Mouse (Mus musculus): ENCODE data around the gene Alpk3. TPM values are rescaled to one million over a fixed set of nuclear protein-coding genes. Genes with fewer than 3 reads are reported as not detected.

The Alpk3 gene
- polyA plus RNA-seq, 1 experiment from 2014 or later, result 1.4 TPM

DNA sequence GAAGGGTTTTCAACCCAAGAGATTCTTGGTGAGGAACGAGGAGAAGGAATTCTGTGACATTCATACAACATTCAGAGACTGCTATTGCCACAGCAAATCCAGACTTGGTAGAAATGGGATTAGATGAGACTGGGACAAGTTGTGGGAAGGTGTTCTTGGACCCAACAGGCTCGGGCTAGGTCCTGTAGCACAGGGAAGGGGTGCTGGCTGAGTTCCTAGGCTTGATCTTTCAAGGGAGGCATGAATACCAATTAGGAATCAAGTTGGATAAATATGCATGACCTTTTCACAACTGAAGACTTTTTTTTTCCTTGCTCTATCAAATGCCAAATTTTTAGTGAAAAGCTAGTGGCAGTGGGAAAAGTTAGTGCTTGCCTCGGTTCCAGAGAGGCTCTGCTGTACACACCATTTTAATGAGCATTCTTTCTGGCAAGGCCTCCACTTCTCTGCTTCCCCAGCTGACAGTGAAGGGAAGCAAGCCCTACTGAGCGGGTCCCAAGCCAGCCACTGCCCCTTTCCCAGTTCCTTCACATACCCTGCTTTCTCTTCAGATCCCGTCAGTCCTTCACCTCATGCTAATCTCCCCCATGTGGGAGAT is 14.3 kb upstream of the Alpk3 start:
- H3K27me3 ChIP-seq (replicated peaks; ENCODE audit: control insufficient read depth, insufficient read depth, low read length), result no peaks in the 10 kb centered on the region
- H3K4me1 ChIP-seq (replicated peaks; ENCODE audit: control insufficient read depth, insufficient read depth, low read length), result no peaks in the 10 kb centered on the region
- DNase-seq (ENCODE audit: low spot score), result no peak
- H3K36me3 ChIP-seq (ENCODE audit: control insufficient read depth, insufficient read depth, low read length), result peaks cover 60% of the 10 kb centered on the region
- no peaks in the 10 kb centered on the region for H3K9me3 ChIP-seq (ENCODE audit: control insufficient read depth, low read length)
- WGBS, result 83% methylated on average over 5 of the region's 5 CpGs
- no peak overlapping the region for H3K9ac ChIP-seq (ENCODE audit: low read length)
- H3K4me3 ChIP-seq (ENCODE audit: low read depth, low read length), result no peak overlapping the region
- H3K27ac ChIP-seq (ENCODE audit: low read depth), result no peak overlapping the region
- no peak for ATAC-seq (replicated peaks; ENCODE audit: low FRiP score, low TSS enrichment, low read depth)
- no peak overlapping the region for H3K4me2 ChIP-seq (ENCODE audit: low read length)

DNA sequence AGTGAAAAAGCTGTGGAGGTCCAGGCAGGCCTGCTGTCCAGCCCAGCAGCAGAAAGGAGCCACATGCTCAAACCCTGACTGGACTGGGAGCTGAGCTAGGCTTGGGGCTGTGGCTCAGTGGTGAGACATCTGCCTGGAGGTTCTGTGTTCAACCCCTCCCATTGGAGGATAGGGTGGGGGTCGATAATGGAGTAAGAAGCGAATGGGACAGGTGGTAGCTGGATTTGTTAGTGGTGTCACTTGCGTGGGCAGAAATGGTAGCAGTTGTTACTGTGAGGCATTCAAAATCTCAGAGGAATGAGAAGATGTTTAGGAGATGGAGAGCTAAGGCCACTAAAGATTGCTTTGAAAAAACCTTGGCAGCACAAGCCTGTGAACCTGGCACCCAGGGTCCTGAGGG is 9.6 kb upstream of the Alpk3 start:
- no peaks in the 10 kb centered on the region for H3K4me1 ChIP-seq (replicated peaks; ENCODE audit: control insufficient read depth, insufficient read depth, low read length)
- H3K9ac ChIP-seq (ENCODE audit: low read length), result no peak overlapping the region
- DNase-seq (ENCODE audit: low spot score) (no peak), ATAC-seq (replicated peaks; ENCODE audit: low FRiP score, low TSS enrichment, low read depth) (no peak)
- H3K27ac ChIP-seq (ENCODE audit: low read depth), result no peak overlapping the region
- WGBS, result 84% methylated on average over 3 of the region's 3 CpGs
- H3K27me3 ChIP-seq (replicated peaks; ENCODE audit: control insufficient read depth, insufficient read depth, low read length), result no peaks in the 10 kb centered on the region
- no peak overlapping the region for H3K4me2 ChIP-seq (ENCODE audit: low read length)
- peaks cover 14% of the 10 kb centered on the region for H3K36me3 ChIP-seq (ENCODE audit: control insufficient read depth, insufficient read depth, low read length)
- no peaks in the 10 kb centered on the region for H3K9me3 ChIP-seq (ENCODE audit: control insufficient read depth, low read length)
- H3K4me3 ChIP-seq (ENCODE audit: low read depth, low read length), result no peak overlapping the region

DNA sequence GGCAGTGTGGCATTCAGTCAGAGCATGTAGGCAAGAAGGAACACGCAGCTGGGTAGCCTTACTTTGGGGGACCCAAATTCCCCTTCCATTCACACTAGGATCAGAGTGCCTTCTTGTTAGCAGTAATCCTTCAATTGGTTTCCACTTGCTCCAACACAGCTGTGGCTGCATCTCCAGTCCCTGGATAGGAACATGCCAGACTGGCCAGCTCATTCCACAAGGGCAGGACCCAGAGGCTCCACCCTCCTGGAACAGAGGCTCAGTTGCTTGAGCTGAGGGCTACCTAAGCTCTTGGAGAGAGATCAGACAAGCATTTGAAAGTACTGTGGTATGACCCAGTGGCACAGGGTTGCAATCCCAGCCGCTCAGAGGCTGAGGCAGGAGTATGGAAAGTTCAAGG is 8.9 kb upstream of the Alpk3 start:
- Histone ChIP-seq H3K36me3 (ENCODE audit: control insufficient read depth, insufficient read depth, low read length) (peaks cover 10% of the 10 kb centered on the region; the same call in 1 of the 2 replicates), H3K4me3 (ENCODE audit: low read depth, low read length) (no peak overlapping the region), H3K27ac (ENCODE audit: low read depth) (no peak overlapping the region), H3K4me2 (ENCODE audit: low read length) (no peak overlapping the region), H3K27me3 (replicated peaks; ENCODE audit: control insufficient read depth, insufficient read depth, low read length) (no peaks in the 10 kb centered on the region), H3K9me3 (ENCODE audit: control insufficient read depth, low read length) (no peaks in the 10 kb centered on the region), H3K4me1 (replicated peaks; ENCODE audit: control insufficient read depth, insufficient read depth, low read length) (no peaks in the 10 kb centered on the region), H3K9ac (ENCODE audit: low read length) (no peak overlapping the region)
- 84% methylated on average over 2 of the region's 2 CpGs for WGBS
- ATAC-seq (replicated peaks; ENCODE audit: low FRiP score, low TSS enrichment, low read depth), result no peak
- DNase-seq (ENCODE audit: low spot score), result no peak

DNA sequence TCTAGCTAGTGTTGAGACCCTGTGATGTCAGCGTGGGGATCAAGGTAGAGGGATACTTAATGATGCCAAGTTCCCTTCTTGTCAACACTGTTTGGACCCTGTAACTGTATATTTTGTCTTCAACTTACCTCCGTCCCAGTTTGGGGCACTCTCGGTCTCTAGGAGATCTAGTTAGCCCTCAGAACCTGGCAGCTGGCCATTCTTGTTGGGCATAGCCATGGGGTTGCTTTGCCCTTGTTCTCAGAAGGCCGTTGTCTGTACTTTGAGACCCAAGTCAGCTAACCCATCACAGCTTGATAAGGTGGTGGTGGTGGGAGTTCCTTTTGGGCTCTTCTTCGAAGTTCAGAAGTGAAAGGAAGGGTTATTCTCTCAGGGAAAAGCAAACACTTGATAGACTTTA is 7.4 kb upstream of the Alpk3 start:
- DNase-seq (ENCODE audit: low spot score) (no peak), ATAC-seq (replicated peaks; ENCODE audit: low FRiP score, low TSS enrichment, low read depth) (no peak)
- no peaks in the 10 kb centered on the region for H3K4me1 ChIP-seq (replicated peaks; ENCODE audit: control insufficient read depth, insufficient read depth, low read length)
- 76% methylated on average over 5 of the region's 5 CpGs for WGBS
- H3K27me3 ChIP-seq (replicated peaks; ENCODE audit: control insufficient read depth, insufficient read depth, low read length), result no peaks in the 10 kb centered on the region
- H3K9me3 ChIP-seq (ENCODE audit: control insufficient read depth, low read length), result no peaks in the 10 kb centered on the region
- H3K4me3 ChIP-seq (ENCODE audit: low read depth, low read length), result no peak overlapping the region
- H3K27ac ChIP-seq (ENCODE audit: low read depth), result no peak overlapping the region
- H3K9ac ChIP-seq (ENCODE audit: low read length), result no peak overlapping the region
- no peaks in the 10 kb centered on the region for H3K36me3 ChIP-seq (ENCODE audit: control insufficient read depth, insufficient read depth, low read length)
- H3K4me2 ChIP-seq (ENCODE audit: low read length), result no peak overlapping the region

DNA sequence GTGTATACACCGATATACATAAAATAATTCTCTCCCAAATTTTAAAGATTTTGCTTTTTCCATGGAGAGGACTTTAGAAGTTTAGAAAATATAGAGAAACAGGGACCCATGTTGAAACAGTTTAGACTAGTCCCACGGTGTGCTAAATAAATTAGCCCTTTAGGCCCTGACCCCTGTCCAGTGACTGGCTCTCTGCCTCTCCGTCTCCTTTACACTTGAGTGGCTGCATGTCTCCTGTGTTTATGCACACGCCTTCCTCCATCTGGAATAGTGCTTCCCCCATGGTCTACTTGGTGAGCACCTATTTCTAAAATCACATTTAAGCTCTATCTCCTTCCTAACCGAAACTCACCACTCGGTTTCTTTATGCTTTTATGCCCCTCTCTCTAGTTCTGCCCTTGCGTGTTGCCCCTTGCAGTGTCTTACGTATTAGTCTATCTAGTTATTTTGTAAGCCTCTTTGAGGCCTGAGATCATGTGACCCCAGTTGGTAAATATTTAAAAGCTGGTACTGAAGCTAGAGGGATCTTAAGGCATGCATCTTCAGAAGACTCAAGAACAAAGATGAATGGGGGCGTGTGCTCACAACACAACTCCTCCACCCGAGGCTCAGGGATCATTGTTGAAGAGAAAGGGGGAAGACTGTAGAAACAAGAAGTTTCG is 1.6 kb upstream of the Alpk3 start:
- DNase-seq (ENCODE audit: low spot score) (no peak), ATAC-seq (replicated peaks; ENCODE audit: low FRiP score, low TSS enrichment, low read depth) (no peak)
- no peak overlapping the region for H3K4me2 ChIP-seq (ENCODE audit: low read length)
- H3K36me3 ChIP-seq (ENCODE audit: control insufficient read depth, insufficient read depth, low read length), result no peaks in the 10 kb centered on the region
- no peak overlapping the region for H3K4me3 ChIP-seq (ENCODE audit: low read depth, low read length)
- no peak overlapping the region for H3K27ac ChIP-seq (ENCODE audit: low read depth)
- no peaks in the 10 kb centered on the region for H3K27me3 ChIP-seq (replicated peaks; ENCODE audit: control insufficient read depth, insufficient read depth, low read length)
- peaks cover 26% of the 10 kb centered on the region for H3K4me1 ChIP-seq (replicated peaks; ENCODE audit: control insufficient read depth, insufficient read depth, low read length)
- H3K9me3 ChIP-seq (ENCODE audit: control insufficient read depth, low read length), result no peaks in the 10 kb centered on the region
- WGBS, result 58% methylated on average over 11 of the region's 11 CpGs
- H3K9ac ChIP-seq (ENCODE audit: low read length), result no peak overlapping the region

DNA sequence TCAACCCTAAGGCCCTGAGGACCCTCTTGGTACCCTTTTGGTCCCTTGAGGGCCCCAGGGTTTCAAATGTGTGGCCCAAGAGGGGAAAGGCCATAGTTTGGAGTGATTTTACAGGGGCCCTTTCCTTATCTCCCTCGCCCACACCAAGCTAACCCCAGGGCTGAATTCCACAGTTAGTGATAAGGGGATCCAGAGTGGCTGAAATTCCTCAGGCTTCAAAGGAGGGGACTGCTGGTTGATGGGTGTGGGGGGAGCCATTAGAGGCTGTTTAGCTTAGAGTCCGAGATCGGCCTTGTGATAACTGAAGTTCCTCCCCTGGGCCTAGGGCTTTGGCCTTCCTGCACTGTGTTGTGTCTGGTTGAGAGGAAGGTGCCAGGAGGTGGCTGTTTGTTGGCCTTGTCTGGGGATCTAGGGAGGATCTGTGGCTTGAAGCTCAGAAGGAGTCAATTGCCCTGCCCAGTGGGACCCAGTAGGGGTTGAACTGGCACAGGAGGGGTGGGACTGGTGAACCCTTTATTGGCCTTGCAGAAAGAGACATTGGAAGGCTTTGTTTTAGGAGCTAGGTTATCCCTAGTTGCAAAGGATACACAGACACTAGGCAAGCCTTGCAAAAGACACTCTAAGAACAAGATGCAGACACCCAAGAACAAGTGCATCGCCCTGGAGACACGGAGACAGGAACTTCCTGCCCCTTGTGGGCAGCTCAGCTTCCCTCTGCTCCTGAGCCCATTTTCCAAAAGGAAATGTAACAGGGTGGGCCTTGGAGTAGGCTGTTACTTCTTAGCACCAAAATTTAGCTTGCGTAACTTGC is 706 bp downstream of the Alpk3 start:
- Histone ChIP-seq H3K36me3 (ENCODE audit: control insufficient read depth, insufficient read depth, low read length) (no peaks in the 10 kb centered on the region), H3K4me2 (ENCODE audit: low read length) (peak overlapping the region; percentile 20), H3K9me3 (ENCODE audit: control insufficient read depth, low read length) (no peaks in the 10 kb centered on the region), H3K27ac (ENCODE audit: low read depth) (peak overlapping the region; percentile 73), H3K27me3 (replicated peaks; ENCODE audit: control insufficient read depth, insufficient read depth, low read length) (no peaks in the 10 kb centered on the region), H3K4me1 (replicated peaks; ENCODE audit: control insufficient read depth, insufficient read depth, low read length) (peaks cover 26% of the 10 kb centered on the region), H3K4me3 (ENCODE audit: low read depth, low read length) (no peak overlapping the region; the same call in 1 of the 2 replicates), H3K9ac (ENCODE audit: low read length) (0 out of 2 replicates have a peak overlapping the region, but pooled peaks have one; percentile 8)
- peak; percentile 66 for DNase-seq (ENCODE audit: low spot score)
- WGBS, result 43% methylated on average over 6 of the region's 6 CpGs
- peak; percentile 73 for ATAC-seq (replicated peaks; ENCODE audit: low FRiP score, low TSS enrichment, low read depth)

DNA sequence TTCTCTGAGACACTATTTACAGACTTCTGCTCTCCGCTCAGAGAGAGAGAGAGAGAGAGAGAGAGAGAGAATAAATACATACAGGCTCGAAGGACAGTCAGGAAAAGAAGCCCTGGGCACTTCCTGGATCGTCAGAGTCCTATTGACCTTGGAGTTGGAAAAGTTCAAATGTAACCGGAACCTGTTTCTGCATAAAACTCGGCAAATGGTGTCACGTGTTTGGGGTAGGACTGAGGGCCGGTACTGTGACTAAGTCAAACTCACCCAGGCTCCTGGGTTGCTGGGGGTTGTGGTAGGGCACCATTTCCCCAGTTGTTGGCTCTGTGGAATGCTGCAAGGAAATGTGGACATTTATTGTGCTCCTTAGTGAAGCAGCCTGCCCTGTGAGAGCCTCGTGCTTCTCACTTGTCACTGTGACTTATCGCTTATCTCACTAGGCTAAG is 1.3 kb downstream of the Alpk3 start:
- DNase-seq (ENCODE audit: low spot score) (peak; percentile 64), ATAC-seq (replicated peaks; ENCODE audit: low FRiP score, low TSS enrichment, low read depth) (peak; percentile 53; the same call in 1 of the 2 replicates)
- H3K27ac ChIP-seq (ENCODE audit: low read depth), result peak overlapping the region; percentile 73
- no peak overlapping the region for H3K9ac ChIP-seq (ENCODE audit: low read length)
- H3K36me3 ChIP-seq (ENCODE audit: control insufficient read depth, insufficient read depth, low read length), result no peaks in the 10 kb centered on the region
- no peaks in the 10 kb centered on the region for H3K27me3 ChIP-seq (replicated peaks; ENCODE audit: control insufficient read depth, insufficient read depth, low read length)
- H3K4me1 ChIP-seq (replicated peaks; ENCODE audit: control insufficient read depth, insufficient read depth, low read length), result peaks cover 26% of the 10 kb centered on the region
- H3K4me3 ChIP-seq (ENCODE audit: low read depth, low read length), result no peak overlapping the region; the same call in 1 of the 2 replicates
- 14% methylated on average over 9 of the region's 9 CpGs for WGBS
- peak overlapping the region; percentile 12; the same call in 1 of the 2 replicates for H3K4me2 ChIP-seq (ENCODE audit: low read length)
- H3K9me3 ChIP-seq (ENCODE audit: control insufficient read depth, low read length), result no peaks in the 10 kb centered on the region

DNA sequence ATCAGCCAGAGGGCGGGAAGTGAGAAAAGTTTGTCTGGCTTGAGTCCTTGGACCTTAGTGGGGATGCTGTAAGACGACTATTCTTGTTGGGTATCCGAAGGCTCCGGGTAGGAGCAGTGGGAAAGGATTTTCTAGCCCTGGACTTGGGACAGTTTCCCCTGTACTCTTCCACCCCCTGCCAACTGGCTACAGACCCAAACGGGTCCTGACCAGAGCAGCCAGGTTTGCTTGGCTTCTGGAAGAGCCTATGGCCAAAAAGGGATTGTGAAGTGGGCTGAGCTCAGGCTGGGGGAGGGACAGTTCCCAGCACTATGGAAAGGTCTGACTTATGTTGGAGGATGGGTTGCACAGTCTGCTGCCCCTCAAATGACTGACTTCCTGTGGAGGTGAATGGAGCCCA is 2.0 kb downstream of the Alpk3 start:
- Histone ChIP-seq H3K4me3 (ENCODE audit: low read depth, low read length) (no peak overlapping the region), H3K9me3 (ENCODE audit: control insufficient read depth, low read length) (no peaks in the 10 kb centered on the region), H3K4me1 (replicated peaks; ENCODE audit: control insufficient read depth, insufficient read depth, low read length) (peaks cover 26% of the 10 kb centered on the region), H3K36me3 (ENCODE audit: control insufficient read depth, insufficient read depth, low read length) (no peaks in the 10 kb centered on the region), H3K4me2 (ENCODE audit: low read length) (no peak overlapping the region), H3K27ac (ENCODE audit: low read depth) (peak overlapping the region; percentile 73), H3K9ac (ENCODE audit: low read length) (no peak overlapping the region), H3K27me3 (replicated peaks; ENCODE audit: control insufficient read depth, insufficient read depth, low read length) (no peaks in the 10 kb centered on the region)
- WGBS, result 40% methylated on average over 5 of the region's 5 CpGs
- DNase-seq (ENCODE audit: low spot score) (no peak), ATAC-seq (replicated peaks; ENCODE audit: low FRiP score, low TSS enrichment, low read depth) (no peak)

Data from intestine, embryonic 14.5 days (tissue).